Mouse (Mus musculus) forebrain, embryonic 15.5 days (tissue): ENCODE results near the gene 1700030K09Rik. TPM values are rescaled to one million over a fixed set of nuclear protein-coding genes. Genes with fewer than 3 reads are reported as not detected.

Experiments
- ATAC-seq: fragments of 200-750 bp; cut with Nextera tagmentation; replicated peaks from 2 replicates; pipeline ENCODE4 v1.8.0; 2017; ENCODE audit warnings: mild to moderate bottlenecking, moderate TSS enrichment, moderate library complexity
- H3K27ac ChIP-seq: fragments of 300-500 bp; sonication (generic); replicated peaks from 2 replicates; pipeline ENCODE4 v1.5.1; 2015; ENCODE audit warnings: mild to moderate bottlenecking, inconsistent platforms
- H3K27me3 ChIP-seq: fragments of 300-500 bp; sonication (generic); 2 replicates; pipeline ENCODE4 v1.6.1; 2015; ENCODE audit warnings: inconsistent platforms
- H3K36me3 ChIP-seq: fragments of 300-500 bp; sonication (generic); 2 replicates; pipeline ENCODE4 v1.6.1; 2015; ENCODE audit warnings: mild to moderate bottlenecking, inconsistent platforms
- H3K4me1 ChIP-seq: fragments of 300-500 bp; sonication (generic); 2 replicates; pipeline ENCODE4 v1.6.1; 2015; ENCODE audit warnings: inconsistent platforms
- H3K4me2 ChIP-seq: fragments of 300-500 bp; sonication (generic); replicated peaks from 2 replicates; pipeline ENCODE4 v1.6.1; 2015; ENCODE audit warnings: mild to moderate bottlenecking, inconsistent platforms
- H3K4me3 ChIP-seq: fragments of 300-500 bp; sonication (generic); 2 replicates; pipeline ENCODE4 v1.5.1; 2015; ENCODE audit warnings: mild to moderate bottlenecking, inconsistent platforms
- H3K9ac ChIP-seq: fragments of 300-500 bp; sonication (generic); replicated peaks from 2 replicates; pipeline ENCODE4 v1.6.1; 2015; ENCODE audit warnings: mild to moderate bottlenecking, inconsistent platforms
- H3K9me3 ChIP-seq: fragments of 300-500 bp; sonication (generic); 2 replicates; pipeline ENCODE4 v1.6.1; 2016; ENCODE audit warnings: inconsistent platforms
- WGBS: fragments of 180-500 bp; shearing (Covaris S2); methylation state at CpG from one replicate; pipeline ENCODE4 v1.1.7; 2015; ENCODE audit warnings: mixed read lengths; 5-methylcytosine and 5-hydroxymethylcytosine counted together
- polyA plus RNA-seq: library from polyadenylated mRNA; unstranded; fragments of >200 nt; fragmentation: Nextera tagmentation; extraction: Ambion mirVana; gene quantifications from 2 replicates; pipeline ENCODE4 v1.2.1, GENCODE M21; 2015

The 1700030K09Rik gene
- polyA plus RNA-seq, 1 experiment from 2014 or later: 22.2 TPM

GRCm38 (mm10) chr8:72469243-72469642 is 25.6 kb downstream of the 1700030K09Rik start:
- H3K4me2 ChIP-seq: no peak overlapping the region
- no peak for ATAC-seq
- peaks cover 81% of the 10 kb centered on the region for H3K36me3 ChIP-seq
- no peak overlapping the region for H3K4me3 ChIP-seq
- no peak overlapping the region for H3K27ac ChIP-seq
- H3K27me3 ChIP-seq: no peaks in the 10 kb centered on the region
- H3K9ac ChIP-seq: no peak overlapping the region
- no peaks in the 10 kb centered on the region for H3K9me3 ChIP-seq
- peaks cover 12% of the 10 kb centered on the region for H3K4me1 ChIP-seq
- WGBS: 93% methylated on average over 2 of the region's 2 CpGs

- 93% methylated on average over 8 of the region's 8 CpGs for WGBS
- no peak overlapping the region for H3K4me3 ChIP-seq
- H3K4me2 ChIP-seq: no peak overlapping the region
- peaks cover 14% of the 10 kb centered on the region for H3K4me1 ChIP-seq
- ATAC-seq: no peak
- H3K9ac ChIP-seq: no peak overlapping the region
- no peaks in the 10 kb centered on the region for H3K9me3 ChIP-seq
- no peaks in the 10 kb centered on the region for H3K27me3 ChIP-seq
- H3K36me3 ChIP-seq: peaks cover 74% of the 10 kb centered on the region
- H3K27ac ChIP-seq: no peak overlapping the region
These were observed 26.3 kb downstream of the 1700030K09Rik start for GRCm38 (mm10) chr8:72469984-72470383.

GRCm38 (mm10) chr8:72470684-72471083 is 27.0 kb downstream of the 1700030K09Rik start:
- H3K9ac ChIP-seq: no peak overlapping the region
- H3K4me3 ChIP-seq: no peak overlapping the region
- H3K4me2 ChIP-seq: no peak overlapping the region
- peaks cover 67% of the 10 kb centered on the region for H3K36me3 ChIP-seq
- WGBS: 91% methylated on average over 7 of the region's 7 CpGs
- ATAC-seq: no peak
- H3K27ac ChIP-seq: no peak overlapping the region
- H3K27me3 ChIP-seq: no peaks in the 10 kb centered on the region
- H3K4me1 ChIP-seq: peaks cover 16% of the 10 kb centered on the region
- no peaks in the 10 kb centered on the region for H3K9me3 ChIP-seq

DNA sequence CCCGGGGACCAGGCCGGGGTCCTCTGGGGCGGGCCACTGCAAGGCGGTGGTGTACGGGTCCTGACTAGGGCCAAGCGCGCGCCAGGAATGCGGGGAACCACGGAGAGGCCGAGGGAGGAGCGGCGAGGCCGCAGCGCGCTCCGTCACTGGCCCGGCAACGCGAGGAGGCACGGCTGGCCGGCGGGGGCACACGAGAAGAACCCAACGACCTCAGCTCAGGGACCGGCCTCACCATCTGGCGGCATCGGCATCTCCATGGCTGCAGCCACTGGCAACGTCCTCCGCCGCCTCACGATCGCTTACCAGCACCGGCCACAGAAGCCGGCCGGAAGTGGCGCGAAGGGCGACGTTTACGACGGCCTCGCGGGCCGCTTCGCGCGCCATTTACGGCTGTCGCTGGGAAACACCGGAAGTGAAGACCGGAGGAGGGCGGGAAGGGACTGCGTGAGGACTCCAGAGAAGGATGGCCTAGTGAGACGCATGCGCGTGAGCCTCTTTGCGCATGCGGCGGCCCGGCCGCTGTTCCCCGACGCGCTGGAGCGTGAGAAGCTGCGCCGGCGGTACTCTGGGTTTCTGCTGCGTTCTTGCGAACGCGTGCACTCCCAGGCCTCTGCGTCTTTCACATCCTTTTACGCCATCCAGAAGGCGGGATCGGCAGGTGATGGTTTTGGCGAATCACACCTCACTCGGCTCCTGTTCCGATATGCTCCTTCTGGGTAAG is 31.3 kb downstream of the 1700030K09Rik start, which contains the start of gene Cherp:
Gene Cherp, minus strand, starts transcription at position 401 of the 721 bp plus-strand sequence.
- peak; percentile 97 for ATAC-seq

DNA sequence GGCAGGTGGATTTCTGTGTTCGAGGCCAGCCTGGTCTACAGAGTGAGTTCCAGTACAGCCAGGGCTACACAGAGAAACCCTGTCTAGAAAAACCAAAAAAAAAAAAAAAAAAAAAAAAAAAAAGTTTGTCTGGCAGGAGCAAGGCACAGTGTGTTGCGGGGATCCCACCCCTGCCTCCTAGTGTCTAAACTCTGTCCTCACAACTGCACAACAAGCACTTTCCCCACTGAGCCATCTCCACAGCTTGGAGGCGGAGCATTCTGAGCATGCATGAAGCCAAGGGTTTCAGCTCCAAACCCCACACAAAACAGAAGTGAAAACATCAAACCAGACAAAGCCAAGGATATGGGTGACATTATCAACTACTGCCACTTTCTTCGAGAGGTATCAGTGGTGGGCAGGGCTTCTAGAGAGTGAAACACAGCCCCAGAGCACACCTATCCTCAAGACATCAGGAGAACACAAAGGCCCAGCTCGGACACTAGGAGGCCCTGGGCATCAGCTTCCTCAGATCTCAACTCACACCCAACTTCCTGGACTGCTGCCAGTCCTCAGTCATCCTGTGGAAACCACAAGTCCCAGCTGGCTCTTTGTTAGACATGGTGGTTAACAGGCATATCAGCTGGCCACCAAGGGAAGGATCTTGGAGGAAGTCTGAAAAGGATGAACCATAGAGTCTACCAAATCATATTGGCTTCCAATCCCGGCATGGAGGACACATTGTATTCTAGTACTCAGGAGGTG is 41.9 kb downstream of the 1700030K09Rik start:
- Histone ChIP-seq H3K9ac (no peak overlapping the region), H3K9me3 (no peaks in the 10 kb centered on the region), H3K27ac (no peak overlapping the region), H3K4me2 (no peak overlapping the region), H3K4me1 (0 out of 2 replicates have a peak, but pooled peaks cover 7% of the 10 kb centered on the region), H3K4me3 (no peak overlapping the region), H3K36me3 (peaks cover 46% of the 10 kb centered on the region), H3K27me3 (no peaks in the 10 kb centered on the region)
- ATAC-seq: no peak
- 86% methylated on average over 6 of the region's 6 CpGs for WGBS

More for the DNA sequence above, 31.3 kb downstream of the 1700030K09Rik start, which contains the start of gene Cherp:
- under 1% methylated on average over 80 of the region's 80 CpGs for WGBS
- H3K27ac ChIP-seq: peak within 1 kb of the TSS; percentile 92
- H3K36me3 ChIP-seq: peaks cover 25% of the 10 kb centered on the region
- H3K9ac ChIP-seq: peak within 1 kb of the TSS; percentile 88
- H3K4me1 ChIP-seq: peaks cover 23% of the 10 kb centered on the region
- H3K27me3 ChIP-seq: no peaks in the 10 kb centered on the region
- H3K4me3 ChIP-seq: peak within 1 kb of the TSS; percentile 91
- no peaks in the 10 kb centered on the region for H3K9me3 ChIP-seq
- H3K4me2 ChIP-seq: peak within 1 kb of the TSS; percentile 95

GRCm38 (mm10) chr8:72487014-72487413 is 43.3 kb downstream of the 1700030K09Rik start:
- no peak overlapping the region for H3K4me3 ChIP-seq
- no peak overlapping the region for H3K9ac ChIP-seq
- no peak overlapping the region for H3K27ac ChIP-seq
- ATAC-seq: no peak
- H3K4me2 ChIP-seq: no peak overlapping the region
- no peaks in the 10 kb centered on the region for H3K9me3 ChIP-seq
- H3K27me3 ChIP-seq: no peaks in the 10 kb centered on the region
- H3K36me3 ChIP-seq: peaks cover 40% of the 10 kb centered on the region
- peaks cover 21% of the 10 kb centered on the region for H3K4me1 ChIP-seq

GRCm38 (mm10) chr8:72491017-72491416 is 47.3 kb downstream of the 1700030K09Rik start:
- peaks cover 25% of the 10 kb centered on the region for H3K36me3 ChIP-seq
- no peak overlapping the region for H3K27ac ChIP-seq
- no peaks in the 10 kb centered on the region for H3K27me3 ChIP-seq
- peak overlapping the region; percentile 68; the same call in 1 of the 2 replicates for H3K4me2 ChIP-seq
- H3K4me3 ChIP-seq: peak overlapping the region; percentile 98
- H3K9me3 ChIP-seq: no peaks in the 10 kb centered on the region
- ATAC-seq: no peak
- H3K4me1 ChIP-seq: peaks cover 34% of the 10 kb centered on the region
- H3K9ac ChIP-seq: no peak overlapping the region; the same call in 1 of the 2 replicates
- WGBS: 79% methylated on average over 2 of the region's 2 CpGs

GRCm38 (mm10) chr8:72491680-72492621 is 48.3 kb downstream of the 1700030K09Rik start, which contains the start of gene Slc35e1:
TSS of gene Slc35e1 (minus strand) at chr8:72492614.
- Histone ChIP-seq H3K27me3 (no peaks in the 10 kb centered on the region), H3K27ac (peak within 1 kb of the TSS; percentile 82), H3K4me3 (peak within 1 kb of the TSS; percentile 98), H3K4me1 (peaks cover 34% of the 10 kb centered on the region), H3K36me3 (peaks cover 31% of the 10 kb centered on the region), H3K9ac (peak within 1 kb of the TSS; percentile 83), H3K9me3 (no peaks in the 10 kb centered on the region), H3K4me2 (peak within 1 kb of the TSS; percentile 76)
- peak; percentile 61 for ATAC-seq
- 1% methylated on average over 84 of the region's 98 CpGs for WGBS

DNA sequence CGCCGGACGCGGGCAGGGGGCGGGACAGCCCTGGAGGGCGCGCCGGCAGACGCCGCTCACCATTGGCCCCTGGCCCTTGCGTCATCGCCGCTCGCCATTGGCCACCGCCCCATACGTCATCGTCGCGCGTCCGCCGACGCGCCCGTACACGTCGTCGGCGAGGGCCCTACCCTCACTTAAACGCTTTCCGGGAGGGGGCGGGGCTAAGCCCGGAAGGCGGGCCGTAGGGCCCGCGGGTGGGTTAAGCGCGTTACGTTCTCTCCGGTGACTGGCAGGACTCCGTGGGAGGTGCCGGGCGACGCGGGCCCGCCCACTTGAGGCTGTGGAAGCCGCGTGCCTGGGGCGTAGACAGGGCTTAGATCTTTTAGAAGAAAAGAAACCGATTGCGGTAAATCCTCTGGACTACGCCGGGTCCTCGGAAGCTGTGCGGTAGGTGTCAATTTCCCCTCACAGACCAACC is 49.0 kb downstream of the 1700030K09Rik start:
- Histone ChIP-seq H3K27ac (peak overlapping the region; percentile 82), H3K4me1 (peaks cover 36% of the 10 kb centered on the region), H3K36me3 (peaks cover 30% of the 10 kb centered on the region), H3K9ac (peak overlapping the region; percentile 83), H3K27me3 (no peaks in the 10 kb centered on the region), H3K4me2 (peak overlapping the region; percentile 76), H3K9me3 (no peaks in the 10 kb centered on the region), H3K4me3 (peak overlapping the region; percentile 98)
- ATAC-seq: peak; percentile 97
- under 1% methylated on average over 53 of the region's 56 CpGs for WGBS

GRCm38 (mm10) chr8:72493381-72493780 is 49.7 kb downstream of the 1700030K09Rik start:
- no peak for ATAC-seq
- Histone ChIP-seq H3K9ac (peak overlapping the region; percentile 69), H3K27me3 (no peaks in the 10 kb centered on the region), H3K9me3 (no peaks in the 10 kb centered on the region), H3K27ac (peak overlapping the region; percentile 82), H3K36me3 (peaks cover 23% of the 10 kb centered on the region), H3K4me2 (peak overlapping the region; percentile 76), H3K4me3 (peak overlapping the region; percentile 98), H3K4me1 (peaks cover 39% of the 10 kb centered on the region)
- WGBS: 13% methylated on average over 8 of the region's 8 CpGs

DNA sequence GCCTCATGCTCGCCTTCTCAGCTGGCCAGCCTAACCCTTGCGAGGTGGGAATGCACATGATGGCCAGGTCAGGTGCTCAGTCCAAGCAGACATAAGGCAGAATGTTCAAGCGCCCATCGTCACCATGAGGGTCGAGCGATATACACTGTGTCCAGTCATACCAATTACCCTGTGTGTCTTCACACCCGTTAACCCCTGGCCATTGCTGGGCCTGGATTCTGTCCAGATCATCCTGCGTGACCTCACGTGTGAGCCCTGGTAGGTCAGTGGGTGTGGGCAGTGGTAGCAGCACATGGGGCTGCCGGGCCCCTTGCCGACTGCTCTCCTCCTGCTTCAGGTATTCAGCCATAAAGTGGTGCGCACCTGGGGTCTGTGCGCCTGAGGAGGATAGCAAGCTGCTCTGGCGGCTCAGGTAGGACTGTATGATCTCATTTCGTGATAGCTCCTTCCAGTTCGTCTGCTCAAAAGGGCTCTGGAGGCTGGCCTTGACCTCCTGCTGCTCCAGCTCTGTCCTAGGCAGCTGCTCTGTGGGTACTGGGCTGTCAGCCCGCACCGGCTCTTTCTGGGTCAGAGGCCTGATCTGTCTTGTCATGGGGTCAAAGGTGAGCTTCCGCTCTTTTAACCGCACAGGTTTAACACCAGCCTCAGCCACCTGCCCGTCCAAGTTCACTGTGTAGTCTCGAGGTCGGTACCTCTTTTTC is 51.9 kb downstream of the 1700030K09Rik start:
- ATAC-seq: no peak
- 90% methylated on average over 23 of the region's 23 CpGs for WGBS

More for the DNA sequence above, 51.9 kb downstream of the 1700030K09Rik start:
- no peak overlapping the region for H3K4me2 ChIP-seq
- H3K9me3 ChIP-seq: no peaks in the 10 kb centered on the region
- H3K4me1 ChIP-seq: peaks cover 35% of the 10 kb centered on the region
- no peaks in the 10 kb centered on the region for H3K27me3 ChIP-seq
- H3K27ac ChIP-seq: no peak overlapping the region
- H3K4me3 ChIP-seq: no peak overlapping the region
- H3K9ac ChIP-seq: no peak overlapping the region
- peaks cover 19% of the 10 kb centered on the region for H3K36me3 ChIP-seq
